Mouse (Mus musculus) heart, embryonic 12.5 days (tissue): Measurements from ENCODE around the gene Twnk. TPM values are rescaled to one million over a fixed set of nuclear protein-coding genes. Genes with fewer than 3 reads are reported as not detected.

Source experiments
- ATAC-seq: fragments of 200-750 bp; cut with Nextera tagmentation; 2 replicates; pipeline ENCODE4 v1.8.0; 2017; ENCODE audit warnings: moderate TSS enrichment, moderate library complexity; ENCODE audit not compliant: insufficient number of reproducible peaks, low FRiP score
- H3K27ac ChIP-seq: fragments of 300-500 bp; sonication (generic); 2 replicates; pipeline ENCODE4 v1.5.1; 2016; ENCODE audit warnings: mild to moderate bottlenecking, moderate library complexity; ENCODE audit not compliant: poor library complexity, severe bottlenecking
- H3K27me3 ChIP-seq: fragments of 300-500 bp; sonication (generic); replicated peaks from 2 replicates; pipeline ENCODE4 v1.6.1; 2016; ENCODE audit warnings: mild to moderate bottlenecking, moderate library complexity
- H3K36me3 ChIP-seq: fragments of 300-500 bp; sonication (generic); 2 replicates; pipeline ENCODE4 v1.6.1; 2016; ENCODE audit warnings: mild to moderate bottlenecking, moderate library complexity
- H3K4me1 ChIP-seq: fragments of 300-500 bp; sonication (generic); replicated peaks from 2 replicates; pipeline ENCODE4 v1.6.1; 2016; ENCODE audit warnings: mild to moderate bottlenecking
- H3K4me2 ChIP-seq: fragments of 300-500 bp; sonication (generic); 2 replicates; pipeline ENCODE4 v1.6.1; 2016; ENCODE audit warnings: mild to moderate bottlenecking, moderate library complexity
- H3K4me3 ChIP-seq: fragments of 300-500 bp; sonication (generic); 2 replicates; pipeline ENCODE4 v1.5.1; 2016; ENCODE audit warnings: mild to moderate bottlenecking
- H3K9ac ChIP-seq: fragments of 300-500 bp; sonication (generic); 2 replicates; pipeline ENCODE4 v1.6.1; 2016; ENCODE audit warnings: mild to moderate bottlenecking, moderate library complexity
- H3K9me3 ChIP-seq: fragments of 300-500 bp; sonication (generic); replicated peaks from 2 replicates; pipeline ENCODE4 v1.6.1; 2016; ENCODE audit warnings: mild to moderate bottlenecking, moderate library complexity
- WGBS: fragments of 180-500 bp; shearing (Covaris S2); methylation state at CpG from one replicate; pipeline ENCODE4 v1.1.7; 2016; 5-methylcytosine and 5-hydroxymethylcytosine counted together
- polyA plus RNA-seq: library from polyadenylated mRNA; unstranded; fragments of >200 nt; fragmentation: Nextera tagmentation; extraction: Ambion mirVana; gene quantifications from 2 replicates; pipeline ENCODE4 v1.2.1, GENCODE M21; 2016

Twnk gene
- polyA plus RNA-seq, 1 experiment from 2014 or later = 19.5 TPM

- WGBS = 61% methylated on average over 6 of the region's 6 CpGs
- H3K9me3 ChIP-seq = no peaks in the 10 kb centered on the region
- H3K4me3 ChIP-seq = no peak overlapping the region
- no peak overlapping the region for H3K4me2 ChIP-seq
- H3K27me3 ChIP-seq = peaks cover 10% of the 10 kb centered on the region; the same call in 1 of the 2 replicates
- no peak for ATAC-seq
- peaks cover 13% of the 10 kb centered on the region for H3K36me3 ChIP-seq
- H3K27ac ChIP-seq = no peak overlapping the region
- H3K4me1 ChIP-seq = peaks cover 17% of the 10 kb centered on the region
- no peak overlapping the region for H3K9ac ChIP-seq
Measured at GRCm38 (mm10) chr19:44987004-44987403, 18.5 kb upstream of the Twnk start.

DNA sequence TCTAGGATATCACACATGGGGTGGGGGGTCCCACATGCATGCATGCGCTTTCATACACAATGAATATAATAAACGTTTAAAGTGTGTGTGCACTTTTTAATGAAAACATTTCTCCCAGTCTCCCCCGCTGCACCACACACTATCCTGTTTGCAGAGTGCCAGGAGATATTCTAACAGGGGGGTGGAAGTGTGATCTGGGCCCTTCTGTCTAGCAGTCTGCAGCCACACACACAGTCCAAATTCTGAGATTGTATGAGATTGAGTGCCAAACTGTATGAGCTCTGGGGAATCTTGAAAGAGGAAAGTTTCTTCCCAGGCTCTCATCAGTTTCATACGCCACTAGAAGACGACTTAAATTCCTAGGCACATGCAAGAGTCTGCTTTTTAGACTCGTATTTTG lies 17.6 kb upstream of the Twnk start:
- Histone ChIP-seq H3K4me2 (no peak overlapping the region), H3K4me1 (peaks cover 23% of the 10 kb centered on the region), H3K4me3 (no peak overlapping the region), H3K9me3 (no peaks in the 10 kb centered on the region), H3K36me3 (peaks cover 8% of the 10 kb centered on the region), H3K9ac (no peak overlapping the region), H3K27me3 (peaks cover 10% of the 10 kb centered on the region; the same call in 1 of the 2 replicates), H3K27ac (no peak overlapping the region)
- 72% methylated on average over 6 of the region's 6 CpGs for WGBS
- no peak for ATAC-seq

DNA sequence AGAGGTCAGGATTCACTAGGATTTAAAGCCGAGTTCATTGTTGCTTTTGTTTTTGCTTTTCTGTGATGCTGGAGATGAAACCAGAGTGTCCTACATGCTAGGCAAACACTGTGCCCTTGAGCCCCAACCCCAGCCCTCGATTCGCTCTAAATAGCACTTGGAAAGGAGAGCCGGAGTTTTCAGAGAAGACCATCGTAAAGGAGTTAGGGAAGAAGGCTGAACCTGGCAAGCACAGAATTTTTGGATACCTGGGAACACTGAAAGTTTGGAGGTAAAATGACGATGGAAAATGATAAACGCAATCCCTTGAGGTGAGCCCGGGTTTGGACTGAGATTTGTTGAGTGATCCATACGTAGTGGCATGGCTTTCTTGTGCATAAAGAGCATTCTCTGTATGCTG lies 17.1 kb upstream of the Twnk start:
- Histone ChIP-seq H3K4me3 (peak overlapping the region; percentile 68), H3K9me3 (no peaks in the 10 kb centered on the region), H3K36me3 (peaks cover 6% of the 10 kb centered on the region), H3K9ac (no peak overlapping the region), H3K27me3 (peaks cover 10% of the 10 kb centered on the region; the same call in 1 of the 2 replicates), H3K4me1 (peaks cover 23% of the 10 kb centered on the region), H3K4me2 (peak overlapping the region; percentile 100), H3K27ac (no peak overlapping the region)
- no peak for ATAC-seq
- 36% methylated on average over 9 of the region's 9 CpGs for WGBS

GRCm38 (mm10) chr19:44988831-44989566 lies 16.5 kb upstream of the Twnk start, which contains the start of gene Sema4g:
Gene Sema4g (plus strand): TSS chr19:44989101.
- Histone ChIP-seq H3K27me3 (peaks cover 10% of the 10 kb centered on the region; the same call in 1 of the 2 replicates), H3K9ac (peak within 1 kb of the TSS; percentile 87), H3K4me2 (peak within 1 kb of the TSS; percentile 100), H3K36me3 (0 out of 2 replicates have a peak, but pooled peaks cover 5% of the 10 kb centered on the region), H3K27ac (no peak within 1 kb of the TSS), H3K4me3 (peak within 1 kb of the TSS; percentile 68), H3K9me3 (no peaks in the 10 kb centered on the region), H3K4me1 (peaks cover 23% of the 10 kb centered on the region)
- WGBS = 1% methylated on average over 55 of the region's 58 CpGs
- ATAC-seq = peak; percentile 49; the same call in 1 of the 2 replicates

- 9% methylated on average over 22 of the region's 22 CpGs for WGBS
Measured at GRCm38 (mm10) chr19:44989567-44990495, 15.6 kb upstream of the Twnk start.

GRCm38 (mm10) chr19:44991031-44991430 lies 14.4 kb upstream of the Twnk start:
- Histone ChIP-seq H3K27ac (no peak overlapping the region), H3K4me2 (no peak overlapping the region), H3K9ac (no peak overlapping the region)

More at GRCm38 (mm10) chr19:44989567-44990495, 15.6 kb upstream of the Twnk start:
- Histone ChIP-seq H3K9ac (peak overlapping the region; percentile 87), H3K27me3 (peaks cover 10% of the 10 kb centered on the region; the same call in 1 of the 2 replicates), H3K4me3 (peak overlapping the region; percentile 68), H3K4me1 (peaks cover 23% of the 10 kb centered on the region), H3K9me3 (no peaks in the 10 kb centered on the region), H3K36me3 (no peaks in the 10 kb centered on the region), H3K27ac (no peak overlapping the region), H3K4me2 (peak overlapping the region; percentile 100)
- ATAC-seq = no peak

GRCm38 (mm10) chr19:44992246-44992645 lies 13.2 kb upstream of the Twnk start:
- H3K27ac ChIP-seq = no peak overlapping the region
- H3K9ac ChIP-seq = no peak overlapping the region
- WGBS = 40% methylated on average over 7 of the region's 7 CpGs
- H3K4me3 ChIP-seq = no peak overlapping the region
- H3K36me3 ChIP-seq = no peaks in the 10 kb centered on the region
- peaks cover 17% of the 10 kb centered on the region for H3K4me1 ChIP-seq
- H3K27me3 ChIP-seq = 0 out of 2 replicates have a peak, but pooled peaks cover 7% of the 10 kb centered on the region
- H3K9me3 ChIP-seq = no peaks in the 10 kb centered on the region
- no peak for ATAC-seq
- no peak overlapping the region for H3K4me2 ChIP-seq

More at GRCm38 (mm10) chr19:44991031-44991430, 14.4 kb upstream of the Twnk start:
- no peak for ATAC-seq
- Histone ChIP-seq H3K27me3 (peaks cover 10% of the 10 kb centered on the region; the same call in 1 of the 2 replicates), H3K4me1 (peaks cover 17% of the 10 kb centered on the region), H3K36me3 (no peaks in the 10 kb centered on the region), H3K9me3 (no peaks in the 10 kb centered on the region), H3K4me3 (no peak overlapping the region)
- 83% methylated on average over 8 of the region's 8 CpGs for WGBS

GRCm38 (mm10) chr19:44992712-44993111 lies 12.8 kb upstream of the Twnk start:
- WGBS = 45% methylated on average over 7 of the region's 7 CpGs
- H3K4me2 ChIP-seq = no peak overlapping the region
- no peak overlapping the region for H3K4me3 ChIP-seq
- H3K9me3 ChIP-seq = no peaks in the 10 kb centered on the region
- no peaks in the 10 kb centered on the region for H3K36me3 ChIP-seq
- H3K27me3 ChIP-seq = 0 out of 2 replicates have a peak, but pooled peaks cover 4% of the 10 kb centered on the region
- H3K27ac ChIP-seq = no peak overlapping the region
- no peak for ATAC-seq
- peaks cover 17% of the 10 kb centered on the region for H3K4me1 ChIP-seq
- H3K9ac ChIP-seq = no peak overlapping the region

DNA sequence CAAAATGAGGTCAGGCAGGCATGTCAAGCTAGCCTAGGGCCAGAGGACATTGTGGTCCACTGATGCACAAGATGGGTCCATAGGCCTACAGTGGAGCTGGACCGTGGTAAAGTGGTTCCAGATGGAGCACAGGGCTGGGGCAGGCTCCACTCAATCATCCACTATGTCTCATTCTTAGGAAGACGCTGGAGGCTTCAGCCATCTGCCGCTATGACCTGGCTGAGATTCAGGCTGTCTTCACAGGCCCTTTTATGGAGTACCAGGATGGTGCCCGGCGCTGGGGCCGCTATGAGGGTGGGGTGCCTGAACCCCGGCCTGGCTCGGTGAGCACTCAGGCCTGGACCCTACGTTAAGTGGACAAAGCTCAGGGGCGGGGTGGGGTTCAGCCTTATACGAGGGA lies 7.7 kb upstream of the Twnk start:
- H3K9ac ChIP-seq = no peak overlapping the region
- H3K9me3 ChIP-seq = no peaks in the 10 kb centered on the region
- WGBS = 81% methylated on average over 11 of the region's 11 CpGs
- H3K4me3 ChIP-seq = no peak overlapping the region
- ATAC-seq = no peak
- H3K36me3 ChIP-seq = peaks cover 10% of the 10 kb centered on the region
- no peak overlapping the region for H3K4me2 ChIP-seq
- no peak overlapping the region for H3K27ac ChIP-seq
- H3K4me1 ChIP-seq = no peaks in the 10 kb centered on the region
- H3K27me3 ChIP-seq = no peaks in the 10 kb centered on the region

DNA sequence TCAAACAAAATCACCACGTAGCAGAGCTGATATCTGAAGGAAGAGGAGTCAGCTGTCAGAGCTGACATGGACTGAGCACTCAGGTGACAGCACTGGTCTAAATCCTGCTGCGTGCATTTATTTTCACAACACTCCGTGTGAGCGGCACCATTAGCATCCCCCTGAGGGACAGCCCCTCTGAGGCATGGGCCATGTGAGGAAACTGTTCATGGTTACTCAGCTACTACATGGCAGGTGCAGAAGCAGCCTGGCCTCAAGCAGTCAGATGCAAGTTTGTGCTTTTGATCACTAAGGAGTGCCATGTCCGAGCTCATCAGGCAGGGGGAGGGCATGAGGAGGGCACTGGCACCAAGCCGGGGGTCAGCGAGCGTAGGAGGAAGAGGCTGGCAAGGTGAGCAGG lies 5.8 kb upstream of the Twnk start:
- no peak for ATAC-seq
- H3K27me3 ChIP-seq = no peaks in the 10 kb centered on the region
- H3K4me3 ChIP-seq = no peak overlapping the region
- H3K9ac ChIP-seq = no peak overlapping the region
- H3K9me3 ChIP-seq = no peaks in the 10 kb centered on the region
- H3K4me1 ChIP-seq = no peaks in the 10 kb centered on the region
- WGBS = 87% methylated on average over 8 of the region's 8 CpGs
- H3K4me2 ChIP-seq = no peak overlapping the region
- H3K36me3 ChIP-seq = peaks cover 26% of the 10 kb centered on the region
- H3K27ac ChIP-seq = no peak overlapping the region

DNA sequence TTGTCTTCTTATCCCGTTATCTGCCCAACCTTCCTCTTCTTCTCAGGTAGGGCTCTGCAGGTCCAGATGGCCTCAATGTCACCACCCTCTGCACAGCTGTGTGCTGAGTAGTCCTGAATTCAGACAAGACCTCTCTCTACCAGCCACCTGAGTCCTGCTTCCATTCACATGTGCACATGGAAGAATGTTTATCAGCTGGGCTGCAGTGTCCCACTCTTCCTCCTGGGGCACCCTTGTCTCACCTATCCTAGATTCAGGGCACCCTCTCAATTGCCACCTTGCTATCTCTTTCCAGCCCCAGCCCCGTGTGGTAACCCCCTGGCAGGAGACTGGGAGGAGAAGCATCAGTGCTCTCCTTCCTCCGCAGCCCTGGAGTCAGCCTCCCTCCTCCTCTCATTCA lies 3.2 kb upstream of the Twnk start:
- Histone ChIP-seq H3K36me3 (peaks cover 27% of the 10 kb centered on the region), H3K4me2 (no peak overlapping the region), H3K27me3 (no peaks in the 10 kb centered on the region), H3K4me1 (peaks cover 14% of the 10 kb centered on the region), H3K27ac (no peak overlapping the region), H3K9me3 (no peaks in the 10 kb centered on the region), H3K9ac (no peak overlapping the region), H3K4me3 (no peak overlapping the region)
- 54% methylated on average over 3 of the region's 3 CpGs for WGBS
- ATAC-seq = no peak
